Comparison of ENCODE assay signal across 11 mouse cellular contexts in the genomic region with DNA sequence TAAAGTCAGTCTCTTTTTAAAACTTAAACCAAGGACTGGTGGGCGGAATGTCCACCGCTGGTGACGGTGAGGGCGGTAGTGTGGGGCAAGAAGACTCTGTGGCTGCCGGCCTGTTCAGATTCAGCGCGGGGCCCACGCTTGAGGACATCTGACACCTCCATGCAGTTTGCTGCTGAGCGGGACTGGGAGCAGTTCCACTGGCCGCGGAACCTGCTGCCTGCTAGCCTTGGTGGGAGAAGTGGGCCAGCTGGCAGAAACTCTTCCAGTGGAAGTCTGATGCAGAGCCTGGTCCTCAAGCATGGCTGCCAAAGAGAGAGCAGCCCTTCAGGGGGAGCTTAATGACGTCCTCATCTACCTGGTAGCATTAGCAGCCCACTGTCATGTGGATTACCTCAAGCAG.
"Had no signal": no experiment of that assay in that cellular context is flagged by ENCODE, and none has a peak within 500 bp of the region (broad histone marks: within the 10 kb centered on the region; RNA-seq: fewer than 3 reads in every experiment).

No protein-coding gene starts in this region.

- DNase-seq: kidney, postnatal 10 days; kidney, postnatal 36 days; layer of hippocampus, postnatal 36 days; liver, embryonic 13.5 days; lung, adult 2 months; lung, postnatal 14 days; lung, postnatal 4 days; midbrain, embryonic 14.5 days; thymus, adult 2 months; thymus, postnatal 14 days; thymus, postnatal 4 days had no signal
